Mouse (Mus musculus): ENCODE measurements around the gene Emp3.

The Emp3 gene

DNA sequence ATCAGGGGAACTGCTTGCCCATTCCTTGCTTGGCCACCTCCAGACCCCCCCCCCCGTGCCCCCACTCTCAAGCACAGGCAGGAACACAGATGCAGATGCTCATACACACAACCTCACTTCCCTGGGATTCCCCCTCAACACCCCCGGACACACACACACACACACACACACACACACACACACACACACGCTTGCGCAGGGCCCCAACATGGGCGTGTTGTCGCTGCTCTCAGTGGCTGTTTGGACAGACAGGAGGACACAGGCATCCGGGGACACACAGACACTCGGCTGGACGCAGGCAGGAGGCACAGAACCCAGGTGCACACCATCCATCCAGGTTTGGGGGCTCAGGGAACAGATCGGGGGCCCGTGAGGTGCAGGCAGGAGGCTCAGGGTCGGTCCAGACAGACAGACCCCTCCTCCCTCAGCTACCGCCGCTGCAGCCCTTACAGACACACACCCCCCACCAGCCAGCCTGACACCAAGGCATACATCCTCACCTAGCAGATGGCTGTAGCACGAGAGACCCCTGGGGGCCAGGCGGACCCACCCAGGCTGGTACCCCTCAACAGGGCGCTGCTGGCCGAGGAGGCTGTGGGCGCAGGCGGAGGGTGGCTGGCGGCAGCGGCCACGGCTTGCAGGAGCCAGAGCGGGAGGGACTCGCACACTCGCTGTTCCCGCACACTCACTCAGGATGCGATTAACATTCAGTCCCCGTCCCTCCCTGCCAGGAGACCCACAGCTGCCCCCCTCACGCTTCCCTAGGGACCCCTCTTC lies 50.7 kb downstream of the Emp3 start:
- DNase-seq (ENCODE audit: low spot score in 2 of 2), result no peak

DNA sequence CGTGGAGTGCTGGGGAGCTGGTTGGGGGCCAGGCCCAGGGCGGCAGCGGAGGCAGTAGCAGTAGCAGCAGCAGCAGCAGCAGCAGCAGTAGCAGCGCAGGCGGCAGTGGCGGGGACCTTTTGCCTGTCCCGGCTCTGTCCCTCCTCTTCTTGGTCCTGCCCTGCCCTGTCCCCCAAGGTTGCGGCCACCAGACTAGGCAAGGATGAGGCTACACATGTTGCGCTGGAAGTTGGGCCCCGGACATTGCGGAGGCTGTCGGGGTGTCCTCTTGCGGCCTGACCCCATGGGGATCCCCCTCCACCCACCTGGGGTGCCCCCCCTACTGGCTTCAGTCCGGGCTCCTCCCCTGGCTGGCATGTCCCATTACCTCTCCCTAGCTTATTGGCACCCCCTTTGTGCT lies 51.4 kb downstream of the Emp3 start:
- no peak for DNase-seq (ENCODE audit: low spot score in 2 of 2)

DNA sequence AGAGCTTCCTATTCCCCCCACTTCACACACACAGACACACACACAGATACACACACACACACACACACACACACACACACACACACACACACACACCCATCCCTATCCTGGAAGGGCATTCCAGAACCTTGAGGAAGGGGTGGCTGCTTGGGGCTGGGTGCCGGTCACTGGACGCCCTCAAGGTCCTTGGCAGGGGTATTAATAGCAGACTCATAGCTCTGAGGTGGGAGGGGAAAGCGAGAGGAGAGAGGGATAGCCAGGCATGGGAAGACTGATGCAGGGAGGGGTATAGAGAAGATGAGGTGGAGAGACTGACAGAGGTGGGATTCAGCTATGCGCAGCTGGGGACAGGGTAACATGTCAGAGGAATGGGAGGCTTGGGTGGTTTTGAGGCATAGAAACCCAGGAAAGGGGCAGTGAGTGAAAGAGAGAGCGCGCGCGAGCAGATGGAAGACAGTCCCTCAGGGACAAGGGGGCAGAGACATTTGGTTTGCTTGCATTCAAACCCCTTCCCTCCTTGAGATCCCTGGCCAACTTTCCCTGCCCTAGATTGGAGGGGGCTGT lies 52.0 kb downstream of the Emp3 start:
- no peak for DNase-seq (ENCODE audit: low spot score in 2 of 2)

Measured in spleen, postnatal 14 days (tissue).